Mouse (Mus musculus): ENCODE results near the gene Ccdc62.

- TF ChIP-seq CTCF (IDR thresholded peaks at IDR 0.05; ENCODE audit: borderline replicate concordance, control insufficient read depth, extremely low read depth, insufficient read depth, low read length, poor library complexity), result no peak
- no peak for TF ChIP-seq POLR2A (IDR thresholded peaks at IDR 0.05; ENCODE audit: control insufficient read depth, extremely low read depth, insufficient read depth, low read length, poor library complexity)
These were observed 22.0 kb downstream of the Ccdc62 start for GRCm38 (mm10) chr5:123952365-123953045.
